Mouse (Mus musculus): ENCODE measurements at regions not wholly inside any gene's neighbourhood (a gene's known extent, or its start where the extent isn't known, plus 50 kb on each side); places are given as distances from the start of the nearest gene placed in this dataset.

DNA sequence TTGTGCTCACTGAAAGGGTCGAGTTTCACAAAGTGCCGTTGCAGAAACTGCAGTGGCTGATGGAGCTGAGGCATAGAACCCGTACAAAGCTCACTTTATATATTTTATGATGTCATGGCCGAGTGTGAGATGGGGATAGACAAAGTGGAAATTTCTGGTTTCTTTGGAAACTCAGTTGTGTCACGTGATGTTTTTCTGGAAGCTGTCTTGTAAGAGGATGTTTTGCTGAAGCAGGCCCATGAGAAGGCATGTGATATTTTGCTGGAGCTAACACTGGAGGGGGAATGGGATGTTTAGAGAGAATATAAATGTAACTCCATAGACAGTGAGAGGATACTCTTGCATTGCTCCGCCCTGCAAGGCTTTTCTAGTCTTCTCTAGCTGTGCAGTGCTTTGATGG, 311.7 kb downstream of the Tmem132b start:
- no peak for DNase-seq (ENCODE audit: low spot score in 2 of 2)

DNA sequence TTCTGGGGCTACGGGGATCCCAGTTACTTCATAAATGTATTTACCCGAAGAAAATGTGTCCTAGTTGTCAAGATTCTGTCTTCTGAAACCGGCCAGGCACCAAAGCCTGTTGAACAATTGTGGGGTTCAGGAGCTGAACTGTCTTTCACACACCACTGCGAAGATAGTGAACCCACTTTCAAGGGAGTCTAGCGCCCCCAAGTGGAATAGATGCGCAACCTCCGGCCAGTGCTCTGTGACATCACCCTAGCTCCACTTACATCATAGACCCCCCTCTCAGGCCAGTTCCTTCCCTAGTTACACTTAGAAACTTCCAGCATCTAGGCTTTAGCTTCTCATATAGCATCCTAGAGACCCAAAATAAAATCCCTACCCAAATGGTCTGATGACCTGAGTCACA, 318.1 kb downstream of the Tmem132b start:
- DNase-seq (ENCODE audit: low spot score in 2 of 2): no peak

DNA sequence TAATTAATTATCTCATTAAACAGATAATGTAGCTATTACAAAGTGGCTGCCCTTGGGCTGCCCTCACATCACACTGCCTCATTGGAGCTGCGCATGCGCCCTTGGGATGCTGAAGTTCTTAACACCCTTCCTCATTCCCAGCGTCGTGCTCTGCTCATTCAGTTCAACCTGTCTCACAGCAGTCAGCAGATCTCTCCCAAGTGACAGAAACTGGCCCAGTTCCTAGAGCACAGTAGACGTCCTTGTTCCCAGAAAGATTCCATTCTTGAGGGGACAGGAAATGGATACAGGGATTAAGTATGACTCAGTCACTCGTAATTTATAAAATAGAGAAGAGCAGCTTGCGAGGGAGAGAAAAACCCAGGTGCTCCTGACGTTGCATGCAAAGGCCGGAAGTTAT, 344.7 kb downstream of the Tmem132b start:
- no peak for DNase-seq (ENCODE audit: low spot score in 2 of 2)

DNA sequence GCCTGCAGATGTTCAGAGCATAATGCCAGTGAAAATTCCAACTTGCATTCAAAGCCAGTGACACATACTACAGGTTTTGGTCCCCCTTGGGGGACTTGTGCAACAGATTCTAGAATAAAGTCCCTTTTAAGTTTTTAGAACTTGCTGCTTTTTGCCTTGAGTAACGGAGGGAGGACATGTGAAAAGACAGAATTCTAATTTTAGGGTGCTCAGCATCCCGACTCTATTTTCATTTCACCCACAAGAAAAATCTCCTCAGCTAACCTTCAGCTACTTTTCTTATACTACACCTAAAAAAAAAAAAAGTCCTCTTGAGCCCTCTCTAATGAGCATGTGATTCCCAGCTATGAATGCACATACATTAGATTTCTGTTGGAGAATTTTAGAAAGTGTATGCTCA, 357.3 kb downstream of the Tmem132b start:
- no peak for DNase-seq (ENCODE audit: low spot score in 2 of 2)

DNA sequence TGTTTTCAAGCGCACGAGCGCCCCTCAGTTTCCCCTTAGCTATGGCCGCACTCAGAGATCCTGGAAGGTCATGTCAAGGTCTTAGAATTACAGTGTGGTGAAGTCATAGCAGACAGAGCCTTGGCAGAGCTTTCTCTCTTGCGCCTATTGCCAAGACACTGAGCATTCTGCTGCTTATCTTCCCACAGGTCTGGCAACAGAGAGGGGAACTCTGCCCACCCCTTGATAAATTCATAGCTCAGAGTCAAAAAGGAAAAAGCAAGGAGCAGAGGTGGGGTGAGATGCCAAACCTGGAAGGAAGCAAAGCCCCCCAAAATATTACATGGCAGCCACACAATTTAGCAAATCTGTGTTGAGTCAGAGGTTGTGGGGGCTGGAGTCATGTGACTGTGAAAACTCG, 362.3 kb downstream of the Tmem132b start:
- DNase-seq (ENCODE audit: low spot score in 2 of 2): no peak

DNA sequence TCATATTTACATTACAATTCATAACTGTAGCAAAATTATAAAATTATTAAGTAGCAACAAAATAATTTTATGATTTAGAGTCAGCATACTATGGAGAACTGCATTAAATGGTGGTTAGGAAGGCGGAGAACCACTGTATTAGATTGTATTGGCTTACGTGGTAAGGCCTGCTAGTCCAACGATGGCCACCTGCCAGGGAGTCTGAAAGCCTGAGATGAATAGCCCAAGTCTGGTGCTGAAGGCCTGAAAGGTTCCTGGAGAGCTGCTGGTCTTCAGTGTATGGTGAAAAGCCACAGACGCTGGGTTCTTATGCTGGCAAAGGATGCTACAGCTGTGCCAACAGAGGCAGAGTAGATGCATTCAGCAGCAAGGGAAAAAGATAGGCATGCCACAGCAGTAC, 370.5 kb downstream of the Tmem132b start:
- DNase-seq (ENCODE audit: low spot score in 2 of 2): no peak

DNA sequence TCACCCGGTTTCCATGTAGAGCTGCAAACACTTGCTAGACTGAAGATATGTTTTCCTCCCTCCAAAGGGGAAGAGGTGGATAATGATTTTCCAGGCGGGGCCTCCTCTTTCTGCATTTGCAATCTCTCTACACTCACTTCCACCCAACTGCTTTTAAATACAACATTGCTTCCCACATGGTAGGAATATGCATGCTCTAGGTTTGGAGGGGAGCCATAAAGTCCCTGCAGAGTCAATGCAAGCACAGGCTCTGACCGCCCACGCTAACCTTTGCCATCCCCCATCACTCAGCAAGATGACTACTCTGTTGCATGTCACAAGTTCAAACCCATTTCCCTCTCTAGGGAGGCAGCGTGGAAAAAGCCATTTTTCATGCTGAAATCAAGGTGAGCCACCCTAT, 372.9 kb downstream of the Tmem132b start:
- peak in 1 of 2 experiments; percentile 28 for DNase-seq (ENCODE audit: low spot score in 2 of 2)

DNA sequence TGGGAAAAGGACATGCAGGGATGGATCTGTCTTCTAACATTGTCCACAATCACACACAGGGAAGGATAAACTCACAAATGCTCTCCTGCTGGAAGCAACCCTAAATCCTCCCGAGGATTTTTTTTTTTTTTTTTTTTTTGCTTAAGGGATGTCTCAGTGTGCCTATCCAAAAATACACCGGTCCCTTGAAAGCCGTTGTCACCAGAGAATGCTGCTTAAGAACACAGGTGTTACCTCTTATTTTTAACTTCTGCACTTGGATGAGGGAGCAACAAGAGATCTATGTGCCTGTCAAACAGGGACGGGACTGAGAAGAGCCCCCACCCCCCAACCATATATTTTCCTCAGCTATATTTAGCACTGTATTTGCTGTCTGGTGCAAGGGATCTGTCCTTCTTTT, 375.8 kb downstream of the Tmem132b start:
- DNase-seq (ENCODE audit: low spot score in 2 of 2): no peak

DNA sequence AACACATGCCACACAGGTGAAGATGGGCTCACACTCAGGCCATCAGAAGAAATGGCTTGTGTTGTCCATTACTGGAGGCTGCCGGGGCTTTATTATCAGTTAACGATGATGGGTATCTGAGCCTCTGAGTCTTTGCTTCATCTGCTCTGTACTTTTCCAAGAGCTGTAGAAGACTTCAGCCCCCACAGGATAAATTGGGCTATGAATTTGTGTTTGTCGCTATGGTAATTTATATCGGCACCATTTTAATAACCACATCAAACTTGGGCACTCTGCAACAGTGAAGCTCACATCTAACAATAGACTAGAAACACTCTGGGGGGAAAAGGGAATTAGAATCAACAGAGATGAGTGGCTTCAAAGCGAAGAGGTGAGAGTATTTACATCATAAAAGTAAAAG, 376.3 kb downstream of the Tmem132b start:
- no peak for DNase-seq (ENCODE audit: low spot score in 2 of 2)

DNA sequence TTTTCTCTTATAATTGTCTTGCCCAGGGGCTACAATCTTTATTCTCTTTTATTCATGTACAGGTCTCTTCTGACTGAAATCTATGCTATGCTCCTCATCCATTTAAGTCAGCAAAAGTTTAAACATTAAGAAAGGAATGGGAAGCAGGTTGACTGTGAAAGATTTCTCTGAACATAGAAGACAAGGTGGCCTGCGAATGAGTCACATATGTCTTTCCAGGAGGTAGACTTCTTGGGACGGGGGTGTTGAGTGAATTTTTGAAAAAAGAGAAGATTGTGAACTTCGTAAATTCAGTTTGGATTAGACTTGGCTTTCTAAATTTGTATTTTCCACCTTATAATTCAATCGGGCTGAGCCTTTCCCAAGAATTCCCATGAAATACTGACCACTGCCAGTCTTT, 384.3 kb downstream of the Tmem132b start:
- no peak for DNase-seq (ENCODE audit: low spot score in 2 of 2)

DNA sequence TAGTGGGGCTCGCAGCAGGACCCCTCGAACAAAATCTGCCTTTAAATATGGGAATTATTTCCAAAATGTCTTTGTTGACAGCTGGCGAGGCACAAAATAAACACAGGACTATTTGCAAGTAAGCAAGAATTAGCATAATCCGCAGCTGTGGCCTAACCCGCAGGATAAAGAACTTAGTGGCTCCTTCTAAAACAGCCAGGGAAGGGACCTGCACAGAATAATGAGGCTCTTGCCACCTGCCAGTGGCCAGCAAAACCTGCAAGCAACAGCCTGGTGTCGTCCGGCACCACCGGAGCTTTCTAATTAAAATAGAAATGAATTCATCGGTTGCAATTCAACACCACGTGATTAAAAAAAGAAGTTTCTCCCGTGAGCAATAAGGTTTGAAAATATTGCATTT, 389.4 kb downstream of the Tmem132b start:
- DNase-seq (ENCODE audit: low spot score in 2 of 2): no peak

DNA sequence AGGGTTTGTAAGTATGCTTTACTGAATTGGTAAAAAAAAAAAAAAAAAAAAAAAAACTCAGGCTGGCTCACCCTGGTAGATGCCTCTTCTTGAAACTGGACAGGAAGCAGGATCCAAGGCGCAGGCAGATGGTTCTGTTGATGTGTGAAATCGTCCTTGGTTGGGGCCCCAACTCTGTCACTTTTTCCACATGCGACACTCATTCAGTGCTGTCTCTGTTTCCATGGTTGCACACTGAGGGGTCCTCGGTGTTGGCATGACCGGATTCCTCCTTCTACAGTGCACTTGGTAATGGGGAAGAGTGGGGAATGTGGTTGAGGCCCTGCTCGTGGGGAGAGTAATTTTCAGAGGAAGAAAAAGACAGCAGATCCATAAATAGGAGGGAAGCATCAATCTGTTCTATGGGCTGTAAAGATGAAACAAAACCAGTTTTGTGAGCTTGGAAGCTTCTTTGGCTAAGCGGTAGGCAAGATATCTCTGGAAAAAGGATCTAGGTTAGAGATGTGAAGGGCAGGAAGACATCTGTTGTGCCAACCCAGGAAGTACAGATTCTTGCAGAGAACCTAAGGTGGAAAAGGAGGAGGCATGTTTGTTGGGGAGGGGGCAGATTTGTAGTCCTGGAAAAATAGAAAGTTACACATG, 394.4 kb downstream of the Tmem132b start:
- no peak for DNase-seq (ENCODE audit: low spot score in 2 of 2)

DNA sequence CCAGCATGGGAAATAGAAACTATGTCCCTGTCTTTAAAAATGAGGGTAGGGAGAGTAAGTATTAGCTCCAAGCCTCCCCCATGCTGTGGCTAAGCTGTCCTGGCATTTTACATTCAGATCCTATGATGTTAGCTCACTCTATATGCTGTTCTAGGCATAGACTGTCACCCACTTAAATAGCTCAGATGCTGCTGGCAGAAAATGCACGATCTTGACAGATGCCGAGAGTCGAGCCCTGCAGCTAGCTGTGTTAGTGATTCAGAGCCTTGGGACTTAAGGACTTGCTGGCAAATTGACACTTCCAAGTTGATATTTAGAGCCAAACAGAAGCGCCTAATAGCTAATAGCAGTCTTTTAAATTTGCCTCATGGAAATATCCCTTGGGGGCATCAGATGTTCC, 399.9 kb downstream of the Tmem132b start:
- peak in 1 of 2 experiments; percentile 74 for DNase-seq (ENCODE audit: low spot score in 2 of 2)

DNA sequence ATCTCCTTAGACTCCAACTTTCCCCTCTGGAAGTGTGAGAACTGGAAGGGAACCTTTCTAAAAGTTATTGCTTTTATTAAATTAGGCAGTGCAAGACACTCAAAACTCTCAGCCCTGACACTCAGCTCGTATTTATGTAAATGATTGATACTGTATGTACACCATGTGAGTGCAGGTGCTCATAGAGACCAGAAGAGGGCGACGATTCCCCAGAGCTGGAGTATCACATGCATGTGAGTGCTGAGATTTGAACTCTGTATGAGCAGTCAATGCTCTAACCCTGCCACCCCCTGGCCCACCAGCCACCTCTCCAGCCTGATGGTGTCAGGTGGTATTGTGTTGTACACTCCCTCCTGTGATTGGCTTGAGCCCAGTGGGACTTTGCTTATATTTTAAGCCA, 407.8 kb downstream of the Tmem132b start:
- no peak for DNase-seq (ENCODE audit: low spot score in 2 of 2)

DNA sequence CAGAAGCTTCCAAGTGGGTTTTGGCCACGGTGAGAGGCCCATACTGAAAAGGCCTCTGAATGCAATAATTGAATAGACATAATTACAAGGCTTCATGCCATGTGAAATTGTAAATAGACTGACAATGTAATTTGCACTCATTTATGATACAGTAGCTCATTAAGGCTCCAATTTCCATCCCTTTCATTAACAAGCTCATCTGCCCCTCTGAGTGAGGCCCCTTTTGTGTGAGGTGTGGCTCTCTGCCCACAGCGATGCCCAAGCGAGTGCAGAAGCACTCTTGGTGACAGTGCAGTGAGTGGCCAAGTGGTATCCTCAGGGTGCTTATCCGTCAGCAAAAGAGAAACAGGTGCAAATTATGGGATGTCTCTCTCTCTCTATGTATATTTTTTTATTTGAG, 415.2 kb downstream of the Tmem132b start:
- no peak for DNase-seq (ENCODE audit: low spot score in 2 of 2)

DNA sequence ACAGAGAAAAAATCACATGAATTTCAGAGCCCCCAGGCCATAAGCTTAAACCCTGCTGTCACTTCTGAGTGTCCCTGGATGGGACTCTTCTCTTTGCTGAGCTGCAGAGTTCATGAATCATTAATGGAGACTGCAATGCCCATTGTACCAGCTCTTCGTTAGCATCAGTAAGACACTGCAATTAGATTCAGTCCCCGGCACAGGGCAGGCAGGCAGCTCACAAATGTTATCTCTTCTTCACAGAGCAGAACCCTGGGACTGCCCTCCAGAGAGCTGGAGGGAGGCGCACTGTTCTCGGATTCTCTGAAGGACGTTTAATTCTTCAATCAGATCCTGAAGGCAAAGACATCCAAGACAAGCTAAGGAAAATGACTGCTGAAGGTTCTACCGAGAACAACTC, 420.1 kb downstream of the Tmem132b start:
- DNase-seq (ENCODE audit: low spot score in 2 of 2): no peak

DNA sequence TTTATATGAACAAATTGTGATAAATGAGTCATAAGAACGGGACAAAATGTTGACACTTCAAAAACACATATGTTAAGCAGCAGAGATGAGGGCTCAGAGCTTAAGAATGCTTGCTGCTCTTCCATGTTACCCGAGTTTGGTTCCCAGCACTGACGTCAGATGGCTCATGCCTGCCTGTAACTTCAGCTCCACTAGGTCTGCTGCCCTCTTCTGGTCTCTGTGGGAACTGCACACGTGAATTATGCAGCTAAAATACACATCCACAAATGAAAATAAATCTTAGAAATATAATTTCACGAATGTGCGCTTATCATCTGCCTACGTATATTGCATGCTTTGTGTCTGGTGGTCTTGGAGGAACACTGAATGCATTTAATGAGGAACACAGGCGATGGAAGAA, 432.5 kb downstream of the Tmem132b start:
- no peak for DNase-seq (ENCODE audit: low spot score in 2 of 2)

DNA sequence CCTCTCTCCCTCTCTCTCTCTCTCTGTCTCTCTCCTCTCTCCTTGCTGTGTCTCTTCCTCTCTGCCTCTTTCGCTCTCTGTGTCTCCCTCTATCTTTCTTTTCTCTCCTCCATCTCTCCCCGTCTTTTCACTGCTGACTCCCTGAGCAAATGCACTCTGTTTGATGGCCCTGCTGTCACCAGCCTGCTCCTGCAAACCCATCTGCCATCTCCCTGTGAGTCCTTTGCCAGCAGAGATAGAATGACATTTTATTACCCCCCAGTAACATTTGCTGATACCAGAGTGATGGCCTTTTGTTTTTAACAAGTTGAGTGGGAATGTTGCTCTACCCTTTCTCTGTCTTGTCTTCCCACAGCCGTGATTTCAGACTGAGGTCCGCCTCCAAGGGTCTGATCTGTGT, 436.6 kb downstream of the Tmem132b start:
- no peak for DNase-seq (ENCODE audit: low spot score in 2 of 2)

DNA sequence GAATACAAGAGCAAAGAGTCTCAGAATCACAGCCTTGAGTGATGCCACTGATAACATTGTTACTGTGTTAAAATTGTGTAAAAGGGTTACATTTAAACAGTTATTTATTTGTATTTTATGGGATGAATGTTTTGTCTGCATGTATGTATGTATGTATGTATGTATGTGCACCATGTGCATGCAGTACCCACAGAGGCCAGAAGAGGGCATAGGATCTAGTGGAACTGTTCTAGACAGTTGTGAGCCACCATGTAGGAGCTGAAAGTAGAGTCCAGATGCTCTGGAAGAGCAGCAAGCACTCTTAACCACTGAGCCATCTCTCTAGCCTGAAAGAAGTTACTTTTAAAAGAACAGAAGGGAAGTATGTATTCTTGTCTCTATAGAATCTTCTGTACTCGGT, 442.5 kb downstream of the Tmem132b start:
- no peak for DNase-seq (ENCODE audit: low spot score in 2 of 2)

DNA sequence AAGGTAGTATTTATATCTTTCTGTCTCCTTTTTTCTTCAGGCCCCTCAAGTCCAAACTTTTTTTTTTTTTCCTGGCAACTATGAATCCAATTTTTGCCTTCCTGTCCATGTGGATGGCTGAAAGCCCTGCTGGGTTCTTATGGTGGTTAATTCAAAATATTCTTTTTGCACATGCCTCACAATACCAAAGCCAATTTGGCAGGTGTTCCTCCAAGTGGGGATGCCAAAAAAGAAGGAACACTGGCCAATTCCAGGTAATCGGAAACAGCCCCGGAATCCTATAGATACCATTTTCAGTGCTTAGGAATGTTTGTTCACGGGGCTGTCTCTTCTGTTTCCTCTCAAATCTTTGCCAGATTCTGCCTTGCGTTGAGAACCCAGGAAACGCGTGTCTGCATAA, 448.2 kb downstream of the Tmem132b start:
- DNase-seq (ENCODE audit: low spot score in 2 of 2): no peak

DNA sequence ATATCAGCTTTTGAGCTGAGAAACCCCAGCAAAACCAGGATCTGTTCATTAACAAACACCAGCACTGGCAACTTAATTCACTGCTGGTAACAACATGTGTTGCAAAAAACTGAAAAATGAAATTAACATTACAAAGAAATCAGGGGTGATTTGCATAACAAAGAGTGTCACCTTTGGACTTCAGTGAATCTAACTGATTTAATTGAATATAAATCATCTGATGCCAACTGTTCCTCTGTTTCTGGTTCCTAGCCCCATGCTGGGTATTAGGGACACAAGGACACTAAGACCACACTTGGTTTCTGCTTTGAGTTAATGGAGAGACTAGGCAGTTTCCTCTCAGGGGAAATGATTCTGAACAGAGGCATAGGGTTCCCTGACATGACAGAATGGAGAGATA, 453.8 kb downstream of the Tmem132b start:
- no peak for DNase-seq (ENCODE audit: low spot score in 2 of 2)

DNA sequence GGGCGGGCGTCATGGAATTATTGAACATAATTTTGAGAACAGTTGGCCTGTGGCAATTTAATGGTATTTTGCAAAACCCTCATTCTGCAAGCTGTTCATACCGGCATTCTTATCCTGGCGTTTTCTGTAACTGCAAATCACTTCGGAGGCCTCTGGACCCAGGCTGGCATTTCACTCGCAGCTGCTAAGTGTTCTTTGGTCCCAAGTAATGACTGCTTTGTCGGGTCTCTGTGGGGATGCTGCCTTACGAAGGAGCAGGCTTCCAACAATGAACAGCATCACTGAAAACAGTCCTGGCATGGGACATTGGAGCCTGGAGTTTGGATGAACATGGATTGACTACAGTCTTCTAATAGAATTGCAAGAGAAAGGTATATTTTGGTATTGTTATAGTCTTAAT, 465.6 kb downstream of the Tmem132b start:
- DNase-seq (ENCODE audit: low spot score in 2 of 2): no peak

DNA sequence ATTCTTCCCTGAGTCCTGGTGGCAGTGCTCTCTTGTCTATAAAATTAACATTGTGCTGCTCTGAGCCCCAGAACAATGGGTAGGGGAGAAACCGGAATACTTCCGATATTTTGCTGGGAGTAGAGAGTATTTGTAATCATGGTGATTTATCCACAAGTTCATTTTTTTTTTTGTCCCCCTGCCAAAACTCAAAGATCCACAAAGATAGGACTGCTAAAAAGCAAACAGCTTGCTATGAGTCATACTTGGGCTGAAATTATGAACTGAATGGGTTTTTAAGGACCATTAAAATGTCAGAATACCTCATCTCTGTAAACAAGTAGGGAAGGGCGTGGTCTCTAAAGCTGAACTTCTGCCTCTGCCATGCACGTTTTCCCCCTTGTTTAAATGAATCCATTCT, 476.3 kb downstream of the Tmem132b start:
- no peak for DNase-seq (ENCODE audit: low spot score in 2 of 2)

DNA sequence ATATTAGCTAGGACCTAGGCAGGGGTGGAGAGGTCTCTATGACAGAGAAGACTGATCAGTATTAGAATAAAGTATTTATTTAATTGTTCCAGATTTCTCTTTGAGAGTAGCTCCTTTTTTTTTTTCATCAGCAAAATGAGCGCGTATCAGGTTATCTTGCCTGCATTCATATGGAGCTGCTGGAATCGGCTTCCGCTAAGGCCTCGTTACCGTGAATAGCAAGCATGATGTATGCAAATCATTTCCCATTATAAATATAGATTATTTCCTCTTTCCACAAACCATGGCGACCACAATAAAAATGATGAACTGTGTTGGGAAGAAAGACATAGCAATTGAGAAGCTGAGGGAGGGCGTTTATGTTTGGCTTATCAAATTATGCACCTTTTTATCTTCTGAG, 476.7 kb downstream of the Tmem132b start:
- DNase-seq (ENCODE audit: low spot score in 2 of 2): no peak

Measured in left cerebral cortex, adult 8-10 months (tissue).